Mouse (Mus musculus): Measurements from ENCODE around the gene Vpreb1. TPM values are rescaled to one million over a fixed set of nuclear protein-coding genes. Genes with fewer than 3 reads are reported as not detected.
A peak's percentile ranks its signal among the peaks of the same experiment; 100 is the strongest.

Vpreb1 gene
- not detected in 2 replicates for total RNA-seq (2014; rRNA removed)
- 0.33 and 0.58 TPM in 2 replicates for polyA plus RNA-seq (2015; fragmentation: Nextera tagmentation; extraction: Ambion mirVana)

- Histone ChIP-seq H3K36me3 (ENCODE audit: insufficient read depth, low read length) (peaks cover 5% of the 10 kb centered on the region; the same call in 1 of the 2 replicates), H3K4me3 (ENCODE audit: low read length) (peak within 1 kb of the TSS; percentile 83), H3K9me3 (ENCODE audit: low read length) (no peaks in the 10 kb centered on the region), H3K4me1 (ENCODE audit: insufficient read depth, low read length) (no peaks in the 10 kb centered on the region), H3K27ac (peak within 1 kb of the TSS; percentile 91), H3K27me3 (ENCODE audit: insufficient read depth, low read length) (no peaks in the 10 kb centered on the region), H3K9ac (replicated peaks; ENCODE audit: low read length) (peak within 1 kb of the TSS; percentile 93), H3K4me2 (ENCODE audit: low read depth, low read length) (peak within 1 kb of the TSS; percentile 59)
- WGBS = under 1% methylated on average over 46 of the region's 49 CpGs
- DNase-seq (ENCODE audit: low spot score) = peak; percentile 97
- peak; percentile 98 for ATAC-seq
- TF ChIP-seq CTCF (IDR thresholded peaks at IDR 0.05; ENCODE audit: low read depth) = peak; percentile 58
These were observed at the start of gene Vpreb1, which contains the start of gene Top3b for GRCm38 (mm10) chr16:16870617-16871331. Gene Vpreb1 (minus strand): TSS chr16:16870843. Gene Top3b (plus strand): TSS chr16:16870736.

DNA sequence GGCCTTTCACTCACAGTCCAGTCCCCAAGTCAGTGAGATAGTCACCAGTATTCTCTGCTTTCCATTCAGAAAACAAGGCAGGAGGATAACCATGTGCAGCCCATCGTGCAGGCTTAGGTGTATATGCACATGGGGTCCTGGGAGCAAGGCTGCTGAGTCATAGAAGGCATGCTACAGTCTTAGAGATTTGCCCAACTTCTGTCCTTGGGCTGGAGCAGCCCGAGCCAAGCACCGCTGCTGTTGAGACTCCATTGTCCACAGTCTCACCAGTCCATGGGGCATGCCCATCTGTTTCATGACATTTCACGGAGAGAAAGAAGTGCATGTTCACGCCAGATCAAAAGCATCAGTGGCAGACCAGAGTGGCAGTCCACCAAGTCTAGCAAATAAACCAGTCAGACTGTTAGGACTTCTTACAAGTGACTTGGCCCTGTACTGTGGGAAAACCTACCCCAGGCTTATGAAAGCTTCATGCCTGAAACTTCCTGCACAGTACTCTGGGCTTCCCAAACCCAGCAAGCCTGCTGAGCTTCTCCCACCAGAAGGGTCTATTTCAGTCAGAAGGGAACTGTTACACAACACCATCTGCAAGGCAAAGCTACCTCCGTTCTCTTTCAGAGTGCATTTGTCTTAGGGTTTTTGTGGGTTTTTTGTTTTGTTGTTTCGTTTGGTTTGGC is 47.9 kb upstream of the Vpreb1 start:
- Histone ChIP-seq H3K27ac (no peak overlapping the region), H3K36me3 (ENCODE audit: insufficient read depth, low read length) (peaks cover 51% of the 10 kb centered on the region), H3K27me3 (ENCODE audit: insufficient read depth, low read length) (no peaks in the 10 kb centered on the region), H3K9me3 (ENCODE audit: low read length) (no peaks in the 10 kb centered on the region), H3K9ac (replicated peaks; ENCODE audit: low read length) (no peak overlapping the region), H3K4me1 (ENCODE audit: insufficient read depth, low read length) (no peaks in the 10 kb centered on the region), H3K4me2 (ENCODE audit: low read depth, low read length) (no peak overlapping the region), H3K4me3 (ENCODE audit: low read length) (no peak overlapping the region)
- 90% methylated on average over 7 of the region's 7 CpGs for WGBS
- DNase-seq (ENCODE audit: low spot score) (no peak), ATAC-seq (no peak)
- TF ChIP-seq CTCF (IDR thresholded peaks at IDR 0.05; ENCODE audit: low read depth) = no peak

DNA sequence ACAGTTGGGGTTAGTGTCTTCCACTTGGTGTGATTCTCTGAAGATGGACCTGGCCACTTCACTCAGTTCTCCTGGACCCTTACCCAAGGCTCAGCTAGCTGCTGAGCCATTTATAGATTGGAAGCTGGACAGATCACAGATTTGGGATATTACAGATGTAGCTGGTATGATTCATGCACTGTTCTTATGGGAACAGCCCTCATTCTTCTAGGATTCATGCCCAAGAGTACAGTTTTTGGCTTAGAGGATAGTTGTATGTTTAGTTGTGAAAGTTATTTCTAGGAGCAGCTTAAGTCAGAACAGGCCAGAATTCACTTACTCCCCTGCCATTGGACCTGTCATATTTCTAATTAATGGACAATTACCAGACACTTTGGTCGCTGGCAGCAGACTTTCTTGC is 42.8 kb upstream of the Vpreb1 start:
- Histone ChIP-seq H3K27me3 (ENCODE audit: insufficient read depth, low read length) (no peaks in the 10 kb centered on the region), H3K27ac (no peak overlapping the region), H3K4me2 (ENCODE audit: low read depth, low read length) (no peak overlapping the region), H3K9ac (replicated peaks; ENCODE audit: low read length) (no peak overlapping the region), H3K9me3 (ENCODE audit: low read length) (no peaks in the 10 kb centered on the region), H3K36me3 (ENCODE audit: insufficient read depth, low read length) (peaks cover 59% of the 10 kb centered on the region), H3K4me3 (ENCODE audit: low read length) (no peak overlapping the region), H3K4me1 (ENCODE audit: insufficient read depth, low read length) (no peaks in the 10 kb centered on the region)
- DNase-seq (ENCODE audit: low spot score) (no peak), ATAC-seq (no peak)
- WGBS = 68% methylated on average over 1 of the region's 1 CpGs
- TF ChIP-seq CTCF (IDR thresholded peaks at IDR 0.05; ENCODE audit: low read depth) = no peak

GRCm38 (mm10) chr16:16911641-16912597 is 41.3 kb upstream of the Vpreb1 start:
- no peaks in the 10 kb centered on the region for H3K27me3 ChIP-seq (ENCODE audit: insufficient read depth, low read length)
- ATAC-seq (peak; percentile 93), DNase-seq (ENCODE audit: low spot score) (peak; percentile 91)
- H3K4me2 ChIP-seq (ENCODE audit: low read depth, low read length) = no peak overlapping the region
- 23% methylated on average over 13 of the region's 13 CpGs for WGBS
- H3K4me3 ChIP-seq (ENCODE audit: low read length) = no peak overlapping the region
- no peaks in the 10 kb centered on the region for H3K4me1 ChIP-seq (ENCODE audit: insufficient read depth, low read length)
- H3K9ac ChIP-seq (replicated peaks; ENCODE audit: low read length) = no peak overlapping the region
- H3K27ac ChIP-seq = peak overlapping the region; percentile 65
- no peaks in the 10 kb centered on the region for H3K9me3 ChIP-seq (ENCODE audit: low read length)
- H3K36me3 ChIP-seq (ENCODE audit: insufficient read depth, low read length) = peaks cover 48% of the 10 kb centered on the region
- peak; percentile 96 for TF ChIP-seq CTCF (IDR thresholded peaks at IDR 0.05; ENCODE audit: low read depth)

GRCm38 (mm10) chr16:16907799-16908198 is 37.2 kb upstream of the Vpreb1 start:
- Histone ChIP-seq H3K9me3 (ENCODE audit: low read length) (no peaks in the 10 kb centered on the region), H3K27ac (no peak overlapping the region), H3K27me3 (ENCODE audit: insufficient read depth, low read length) (no peaks in the 10 kb centered on the region), H3K9ac (replicated peaks; ENCODE audit: low read length) (no peak overlapping the region), H3K4me1 (ENCODE audit: insufficient read depth, low read length) (no peaks in the 10 kb centered on the region), H3K36me3 (ENCODE audit: insufficient read depth, low read length) (peaks cover 49% of the 10 kb centered on the region), H3K4me3 (ENCODE audit: low read length) (no peak overlapping the region), H3K4me2 (ENCODE audit: low read depth, low read length) (no peak overlapping the region)
- no peak for TF ChIP-seq CTCF (IDR thresholded peaks at IDR 0.05; ENCODE audit: low read depth)
- ATAC-seq (no peak), DNase-seq (ENCODE audit: low spot score) (no peak)
- WGBS = 70% methylated on average over 6 of the region's 6 CpGs

GRCm38 (mm10) chr16:16903188-16903587 is 32.5 kb upstream of the Vpreb1 start:
- WGBS = 83% methylated on average over 5 of the region's 5 CpGs
- peaks cover 29% of the 10 kb centered on the region for H3K36me3 ChIP-seq (ENCODE audit: insufficient read depth, low read length)

More at GRCm38 (mm10) chr16:16903188-16903587, 32.5 kb upstream of the Vpreb1 start:
- ATAC-seq (no peak), DNase-seq (ENCODE audit: low spot score) (no peak)
- TF ChIP-seq CTCF (IDR thresholded peaks at IDR 0.05; ENCODE audit: low read depth) = no peak
- Histone ChIP-seq H3K27ac (no peak overlapping the region), H3K27me3 (ENCODE audit: insufficient read depth, low read length) (no peaks in the 10 kb centered on the region), H3K4me2 (ENCODE audit: low read depth, low read length) (no peak overlapping the region), H3K9ac (replicated peaks; ENCODE audit: low read length) (no peak overlapping the region), H3K4me1 (ENCODE audit: insufficient read depth, low read length) (no peaks in the 10 kb centered on the region), H3K9me3 (ENCODE audit: low read length) (no peaks in the 10 kb centered on the region), H3K4me3 (ENCODE audit: low read length) (no peak overlapping the region)
